Mouse (Mus musculus): Measurements from ENCODE around the gene Gas7. TPM values are rescaled to one million over a fixed set of nuclear protein-coding genes. Genes with fewer than 3 reads are reported as not detected.
A peak's percentile ranks its signal among the peaks of the same experiment; 100 is the strongest.

Gene Gas7
- polyA plus RNA-seq, 1 experiment from 2014 or later, result 5.4 TPM

DNA sequence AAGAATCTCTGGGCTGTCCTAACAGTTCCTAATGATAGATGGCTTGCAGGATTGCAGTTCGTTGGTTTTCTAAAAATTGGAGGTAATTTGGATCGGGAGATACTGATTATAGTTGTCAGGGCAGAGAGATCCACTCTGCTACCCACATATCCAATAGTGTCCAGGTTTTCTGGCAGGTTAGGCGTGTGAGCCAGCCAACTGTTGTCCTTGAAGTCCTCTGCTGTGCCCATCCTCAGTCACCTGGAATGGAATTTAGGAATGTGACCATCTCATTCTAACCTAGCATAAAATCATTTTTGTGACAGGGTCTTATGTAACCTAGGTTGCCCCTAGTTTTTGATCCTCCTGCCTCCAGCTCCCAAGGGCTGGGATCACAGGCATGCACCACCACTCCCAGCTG is 188.2 kb downstream of the Gas7 start:
- Histone ChIP-seq H3K36me3 (ENCODE audit: control insufficient read depth, insufficient read depth) (no peaks in the 10 kb centered on the region), H3K4me1 (replicated peaks; ENCODE audit: control insufficient read depth, insufficient read depth, low read length) (no peaks in the 10 kb centered on the region), H3K9me3 (ENCODE audit: control insufficient read depth) (no peaks in the 10 kb centered on the region), H3K4me2 (replicated peaks; ENCODE audit: low read depth) (no peak overlapping the region), H3K9ac (ENCODE audit: low read depth, low read length) (no peak overlapping the region), H3K4me3 (ENCODE audit: low read depth, low read length) (no peak overlapping the region), H3K27ac (ENCODE audit: low read depth, low read length) (no peak overlapping the region), H3K27me3 (replicated peaks; ENCODE audit: control insufficient read depth, insufficient read depth, low read length) (no peaks in the 10 kb centered on the region)
- no peak for ATAC-seq
- 83% methylated on average over 3 of the region's 3 CpGs for WGBS
- TF ChIP-seq CTCF (IDR thresholded peaks at IDR 0.05; ENCODE audit: low read depth), result no peak

DNA sequence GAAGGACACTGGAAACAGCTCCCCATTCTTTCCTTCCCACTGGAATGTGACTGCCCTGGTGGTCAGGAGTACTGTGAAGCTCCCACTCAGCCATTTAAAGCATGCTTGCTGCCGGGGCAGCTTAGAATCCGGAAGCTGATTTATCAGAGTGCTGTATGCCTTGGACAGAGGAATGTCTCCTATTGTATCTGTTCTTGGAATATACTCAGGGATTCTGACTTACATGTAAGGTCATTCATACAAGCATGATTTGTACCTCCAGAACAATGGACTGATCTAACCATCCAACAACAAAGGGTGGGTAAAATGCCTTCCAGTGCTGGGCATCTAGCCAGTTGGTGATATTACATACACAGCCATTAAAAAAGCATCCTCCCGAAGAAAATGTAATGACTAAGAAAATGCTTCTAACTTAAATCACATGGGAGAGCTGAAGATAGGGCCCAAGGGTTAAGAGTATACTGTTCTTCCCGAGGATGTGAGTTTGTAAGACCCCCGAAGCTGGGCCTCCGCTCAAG is 189.5 kb downstream of the Gas7 start:
- no peaks in the 10 kb centered on the region for H3K36me3 ChIP-seq (ENCODE audit: control insufficient read depth, insufficient read depth)
- H3K4me1 ChIP-seq (replicated peaks; ENCODE audit: control insufficient read depth, insufficient read depth, low read length), result no peaks in the 10 kb centered on the region
- WGBS, result 77% methylated on average over 6 of the region's 6 CpGs
- no peak overlapping the region for H3K4me3 ChIP-seq (ENCODE audit: low read depth, low read length)
- no peak overlapping the region for H3K9ac ChIP-seq (ENCODE audit: low read depth, low read length)
- H3K27me3 ChIP-seq (replicated peaks; ENCODE audit: control insufficient read depth, insufficient read depth, low read length), result no peaks in the 10 kb centered on the region
- TF ChIP-seq CTCF (IDR thresholded peaks at IDR 0.05; ENCODE audit: low read depth), result no peak
- H3K27ac ChIP-seq (ENCODE audit: low read depth, low read length), result no peak overlapping the region
- no peaks in the 10 kb centered on the region for H3K9me3 ChIP-seq (ENCODE audit: control insufficient read depth)
- ATAC-seq, result no peak
- no peak overlapping the region for H3K4me2 ChIP-seq (replicated peaks; ENCODE audit: low read depth)

DNA sequence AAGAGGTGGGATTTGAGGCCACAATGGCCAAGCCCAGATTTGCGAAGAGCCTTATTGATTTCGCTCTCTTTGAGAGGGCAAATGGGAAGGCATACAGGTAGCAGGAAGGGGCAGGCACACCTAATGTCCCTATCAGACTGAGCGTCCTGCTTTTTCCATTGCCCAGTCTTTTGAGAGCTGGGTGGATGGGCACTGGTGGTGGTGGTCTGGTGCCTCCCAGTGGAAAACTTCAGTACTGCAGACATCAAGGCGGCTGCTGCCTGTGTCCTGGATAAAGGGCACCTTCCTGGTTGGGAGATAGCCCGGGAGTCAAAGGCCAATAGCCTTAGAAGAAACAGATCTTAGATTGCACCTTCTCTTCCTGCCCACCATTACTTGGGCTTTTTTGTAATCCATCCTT is 192.5 kb downstream of the Gas7 start:
- ATAC-seq, result peak; percentile 66; the same call in 1 of the 2 replicates
- 27% methylated on average over 5 of the region's 5 CpGs for WGBS
- H3K9me3 ChIP-seq (ENCODE audit: control insufficient read depth), result no peaks in the 10 kb centered on the region
- no peak overlapping the region for H3K4me3 ChIP-seq (ENCODE audit: low read depth, low read length)
- no peak overlapping the region for H3K27ac ChIP-seq (ENCODE audit: low read depth, low read length)
- H3K4me2 ChIP-seq (replicated peaks; ENCODE audit: low read depth), result no peak overlapping the region
- no peak overlapping the region for H3K9ac ChIP-seq (ENCODE audit: low read depth, low read length)
- H3K27me3 ChIP-seq (replicated peaks; ENCODE audit: control insufficient read depth, insufficient read depth, low read length), result no peaks in the 10 kb centered on the region
- peak; percentile 98 for TF ChIP-seq CTCF (IDR thresholded peaks at IDR 0.05; ENCODE audit: low read depth)
- no peaks in the 10 kb centered on the region for H3K4me1 ChIP-seq (replicated peaks; ENCODE audit: control insufficient read depth, insufficient read depth, low read length)
- H3K36me3 ChIP-seq (ENCODE audit: control insufficient read depth, insufficient read depth), result no peaks in the 10 kb centered on the region

DNA sequence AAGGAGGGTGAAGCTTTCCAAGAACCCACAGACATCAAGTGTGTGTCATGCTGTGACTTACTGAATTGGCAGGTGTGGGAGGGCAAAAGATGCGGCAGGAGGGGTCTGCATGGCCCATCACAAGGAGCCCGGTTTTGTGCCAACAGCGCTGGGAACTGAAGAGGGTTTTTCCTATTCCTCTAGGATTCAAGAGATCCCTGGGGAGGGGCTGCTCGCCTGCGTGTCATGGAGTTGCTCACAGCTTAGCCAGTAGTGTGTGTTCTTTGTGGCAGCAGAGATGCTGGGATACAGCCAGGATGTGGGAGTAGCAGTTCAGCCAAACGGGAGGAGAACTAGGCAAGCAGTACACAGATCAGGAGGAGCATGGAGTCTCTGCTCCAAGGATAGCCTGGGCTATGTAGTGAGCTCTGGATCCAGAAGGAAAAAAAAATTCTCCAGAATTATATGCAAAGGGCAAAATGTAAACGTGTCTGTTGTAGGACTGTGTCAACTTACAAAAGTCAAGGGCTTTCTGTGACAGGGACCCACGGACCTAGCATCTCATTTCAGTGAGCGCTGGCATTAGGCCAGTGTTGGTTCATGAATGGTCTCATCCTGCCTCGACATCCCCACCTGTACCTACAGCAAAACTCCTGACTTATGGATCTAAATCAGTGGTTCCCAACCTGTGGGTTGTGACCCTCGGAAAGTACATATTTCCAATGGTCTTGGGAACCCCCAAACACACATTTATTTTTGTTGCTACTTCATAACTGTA is 193.6 kb downstream of the Gas7 start:
- ATAC-seq, result no peak
- H3K4me3 ChIP-seq (ENCODE audit: low read depth, low read length), result no peak overlapping the region
- no peak overlapping the region for H3K9ac ChIP-seq (ENCODE audit: low read depth, low read length)
- no peak overlapping the region for H3K4me2 ChIP-seq (replicated peaks; ENCODE audit: low read depth)
- no peaks in the 10 kb centered on the region for H3K36me3 ChIP-seq (ENCODE audit: control insufficient read depth, insufficient read depth)
- no peak overlapping the region for H3K27ac ChIP-seq (ENCODE audit: low read depth, low read length)
- 74% methylated on average over 11 of the region's 11 CpGs for WGBS
- H3K4me1 ChIP-seq (replicated peaks; ENCODE audit: control insufficient read depth, insufficient read depth, low read length), result no peaks in the 10 kb centered on the region
- H3K27me3 ChIP-seq (replicated peaks; ENCODE audit: control insufficient read depth, insufficient read depth, low read length), result no peaks in the 10 kb centered on the region
- no peak for TF ChIP-seq CTCF (IDR thresholded peaks at IDR 0.05; ENCODE audit: low read depth)
- no peaks in the 10 kb centered on the region for H3K9me3 ChIP-seq (ENCODE audit: control insufficient read depth)

DNA sequence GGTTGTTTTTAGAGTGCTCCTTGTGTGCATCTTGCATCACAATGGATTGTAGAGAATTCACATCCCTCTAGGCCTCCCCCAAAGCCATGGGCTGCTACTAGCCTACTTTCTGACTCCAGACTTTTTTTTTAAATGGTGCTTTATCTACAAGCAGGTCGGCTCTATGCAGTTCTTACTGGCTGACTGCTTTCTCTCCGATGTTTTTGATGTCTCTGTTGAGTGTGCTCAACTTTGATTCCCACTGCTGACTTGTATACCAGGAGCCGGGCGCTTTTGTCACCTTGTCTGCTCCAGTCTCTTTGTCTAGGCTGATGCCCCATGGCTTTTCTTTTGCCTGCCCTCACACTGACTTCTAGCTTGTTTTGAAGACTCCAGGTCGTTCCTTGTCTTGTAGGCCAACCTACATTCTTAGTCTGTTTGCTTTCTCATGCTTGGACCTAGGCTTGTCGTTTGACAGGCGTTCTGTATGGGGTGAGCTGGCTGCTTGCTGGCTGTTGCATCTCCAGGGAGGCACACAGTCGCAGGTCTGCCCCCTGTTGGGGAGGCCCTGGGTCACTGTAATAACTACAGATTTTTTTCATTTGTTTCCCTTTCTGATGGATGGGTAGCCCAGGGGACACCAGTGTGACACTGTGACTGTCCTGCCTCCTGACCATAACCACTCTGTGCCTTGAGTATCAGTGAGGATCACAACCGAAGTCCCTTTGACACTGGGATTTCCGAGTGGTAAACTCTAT is 194.9 kb downstream of the Gas7 start:
- 52% methylated on average over 10 of the region's 10 CpGs for WGBS
- no peak overlapping the region for H3K27ac ChIP-seq (ENCODE audit: low read depth, low read length)
- H3K27me3 ChIP-seq (replicated peaks; ENCODE audit: control insufficient read depth, insufficient read depth, low read length), result no peaks in the 10 kb centered on the region
- no peaks in the 10 kb centered on the region for H3K4me1 ChIP-seq (replicated peaks; ENCODE audit: control insufficient read depth, insufficient read depth, low read length)
- peak; percentile 42 for TF ChIP-seq CTCF (IDR thresholded peaks at IDR 0.05; ENCODE audit: low read depth)
- no peak overlapping the region for H3K9ac ChIP-seq (ENCODE audit: low read depth, low read length)
- H3K36me3 ChIP-seq (ENCODE audit: control insufficient read depth, insufficient read depth), result no peaks in the 10 kb centered on the region
- no peak for ATAC-seq
- no peaks in the 10 kb centered on the region for H3K9me3 ChIP-seq (ENCODE audit: control insufficient read depth)
- H3K4me2 ChIP-seq (replicated peaks; ENCODE audit: low read depth), result no peak overlapping the region
- H3K4me3 ChIP-seq (ENCODE audit: low read depth, low read length), result no peak overlapping the region

DNA sequence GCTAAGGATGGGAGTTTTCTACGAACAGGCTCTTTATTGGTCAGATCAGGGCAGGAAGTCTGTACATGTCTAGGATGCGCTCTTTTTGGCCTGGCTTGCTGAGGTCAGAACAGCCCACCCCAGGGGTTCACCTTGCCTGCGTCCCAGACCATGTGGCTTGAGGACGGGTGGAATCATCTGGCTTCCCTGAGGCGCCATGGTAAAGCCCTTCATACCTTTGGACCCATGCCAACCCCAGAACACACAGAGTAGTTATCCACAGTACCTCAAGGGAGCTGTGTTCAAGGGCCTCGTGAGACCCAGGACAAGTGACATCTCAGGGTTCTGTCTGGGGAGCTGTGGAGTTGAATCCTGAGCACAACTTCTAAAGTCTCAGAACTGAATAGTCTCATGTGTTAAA is 196.5 kb downstream of the Gas7 start:
- no peaks in the 10 kb centered on the region for H3K4me1 ChIP-seq (replicated peaks; ENCODE audit: control insufficient read depth, insufficient read depth, low read length)
- no peak overlapping the region for H3K27ac ChIP-seq (ENCODE audit: low read depth, low read length)
- H3K36me3 ChIP-seq (ENCODE audit: control insufficient read depth, insufficient read depth), result no peaks in the 10 kb centered on the region; the same call in 1 of the 2 replicates
- WGBS, result 69% methylated on average over 6 of the region's 6 CpGs
- H3K4me3 ChIP-seq (ENCODE audit: low read depth, low read length), result no peak overlapping the region
- H3K4me2 ChIP-seq (replicated peaks; ENCODE audit: low read depth), result no peak overlapping the region
- no peaks in the 10 kb centered on the region for H3K9me3 ChIP-seq (ENCODE audit: control insufficient read depth)
- no peaks in the 10 kb centered on the region for H3K27me3 ChIP-seq (replicated peaks; ENCODE audit: control insufficient read depth, insufficient read depth, low read length)
- no peak overlapping the region for H3K9ac ChIP-seq (ENCODE audit: low read depth, low read length)
- no peak for TF ChIP-seq CTCF (IDR thresholded peaks at IDR 0.05; ENCODE audit: low read depth)
- ATAC-seq, result no peak
